23 mouse cellular contexts compared by ENCODE assay signal in genomic region chr1:58268231-58268630, GRCm38 (mm10). TPM values are rescaled to one million over a fixed set of nuclear protein-coding genes. Genes with fewer than 3 reads are reported as not detected.
A peak's percentile ranks its signal among the peaks of the same experiment; 100 is the strongest.
DNase-seq lines count a peak whose midpoint lies in the region; ATAC-seq and TF ChIP-seq lines count a peak whose summit lies in the region.
"Had no signal": no experiment of that assay in that cellular context is flagged by ENCODE, and none has a peak within 500 bp of the region (broad histone marks: within the 10 kb centered on the region; RNA-seq: fewer than 3 reads in every experiment).

No protein-coding gene starts in this region.

- H3K36me3 ChIP-seq in hindbrain, postnatal 0 days (ENCODE audit: insufficient read depth, low read length) = no peaks in the 10 kb centered on the region
- H3K36me3 ChIP-seq in hindbrain, embryonic 11.5 days (ENCODE audit: control insufficient read depth, insufficient read depth, low read length) = no peaks in the 10 kb centered on the region
- H3K36me3 ChIP-seq in CH12.LX (replicated peaks in 1 of 2; ENCODE audit: control insufficient read depth in 1 of 2, insufficient read depth in 1 of 2, low read length in 1 of 2) = no peaks in the 10 kb centered on the region
- H3K36me3 ChIP-seq in stomach, postnatal 0 days (ENCODE audit: control insufficient read depth, insufficient read depth, low read length) = no peaks in the 10 kb centered on the region
- no peaks in the 10 kb centered on the region for H3K36me3 ChIP-seq in midbrain, embryonic 16.5 days (ENCODE audit: control insufficient read depth, insufficient read depth, low read length)
- H3K36me3 ChIP-seq: embryonic facial prominence, embryonic 15.5 days; forebrain, embryonic 10.5 days; G1E; heart, embryonic 12.5 days; hindbrain, embryonic 12.5 days had no signal

- no peak overlapping the region for H3K27ac ChIP-seq in hindbrain, postnatal 0 days
- H3K27ac ChIP-seq in hindbrain, embryonic 11.5 days (ENCODE audit: low read depth, low read length) = no peak overlapping the region
- no peak overlapping the region for H3K27ac ChIP-seq in CH12.LX (ENCODE audit: insufficient read depth, low read depth)
- H3K27ac ChIP-seq in stomach, postnatal 0 days (replicated peaks) = no peak overlapping the region
- no peak overlapping the region for H3K27ac ChIP-seq in midbrain, embryonic 16.5 days (ENCODE audit: low read length)
- H3K27ac ChIP-seq: embryonic facial prominence, embryonic 15.5 days; forebrain, embryonic 10.5 days; hindbrain, embryonic 12.5 days had no signal

- no peak for DNase-seq in hindbrain, postnatal 0 days (ENCODE audit: low spot score)
- no peak for DNase-seq in hindbrain, embryonic 11.5 days (ENCODE audit: low spot score)
- peak; percentile 62 for DNase-seq in CH12.LX (ENCODE audit: extremely low read depth)
- DNase-seq in stomach, postnatal 0 days (ENCODE audit: low spot score) = no peak
- DNase-seq: adrenal gland, adult 8-10 months; adrenal gland, postnatal 36 days; cerebellum, adult 2 months; cerebellum, postnatal 10 days; embryo, embryonic 11 days; gastrocnemius, postnatal 25 days; heart, adult 18-20 months; heart, postnatal 36 days had no signal

- no peaks in the 10 kb centered on the region for H3K27me3 ChIP-seq in hindbrain, postnatal 0 days (ENCODE audit: insufficient read depth, low read length)
- H3K27me3 ChIP-seq in hindbrain, embryonic 11.5 days (ENCODE audit: control insufficient read depth, insufficient read depth, low read length) = no peaks in the 10 kb centered on the region
- no peaks in the 10 kb centered on the region for H3K27me3 ChIP-seq in CH12.LX (replicated peaks)
- H3K27me3 ChIP-seq in stomach, postnatal 0 days (ENCODE audit: control insufficient read depth, insufficient read depth, low read length) = no peaks in the 10 kb centered on the region
- H3K27me3 ChIP-seq in midbrain, embryonic 16.5 days (ENCODE audit: control insufficient read depth, insufficient read depth, low read depth, low read length) = no peaks in the 10 kb centered on the region
- H3K27me3 ChIP-seq: embryonic facial prominence, embryonic 15.5 days; hindbrain, embryonic 12.5 days had no signal

- TF ChIP-seq RAD21 in CH12.LX (IDR thresholded peaks at IDR 0.05; ENCODE audit: low read depth, low read length) = peak; percentile 75

- in situ Hi-C loops in CH12.LX (cut with MboI; ENCODE audit: low pct_ligation_motif_present, low pct_unique_long_range_greater_than_20kb, low sequenced_read_pairs) = no loop called here

- H3K4me1 ChIP-seq in hindbrain, postnatal 0 days (ENCODE audit: insufficient read depth, low read length) = no peaks in the 10 kb centered on the region
- H3K4me1 ChIP-seq in hindbrain, embryonic 11.5 days (replicated peaks; ENCODE audit: control insufficient read depth, insufficient read depth, low read length) = no peaks in the 10 kb centered on the region
- H3K4me1 ChIP-seq in CH12.LX (ENCODE audit: control insufficient read depth in 1 of 2, insufficient read depth in 2 of 2) = peaks cover 0 to 6% of the 10 kb centered on the region in 2 experiments; a peak in 2 of 4 replicates
- no peaks in the 10 kb centered on the region for H3K4me1 ChIP-seq in stomach, postnatal 0 days (replicated peaks; ENCODE audit: control insufficient read depth, insufficient read depth)
- H3K4me1 ChIP-seq in midbrain, embryonic 16.5 days (ENCODE audit: control insufficient read depth, insufficient read depth, low read length) = no peaks in the 10 kb centered on the region
- H3K4me1 ChIP-seq: embryonic facial prominence, embryonic 15.5 days; forebrain, embryonic 10.5 days; heart, embryonic 12.5 days; hindbrain, embryonic 12.5 days had no signal

- H3K9me3 ChIP-seq in hindbrain, postnatal 0 days (ENCODE audit: low read length) = no peaks in the 10 kb centered on the region
- no peaks in the 10 kb centered on the region for H3K9me3 ChIP-seq in hindbrain, embryonic 11.5 days (ENCODE audit: control insufficient read depth, low read length)
- no peaks in the 10 kb centered on the region for H3K9me3 ChIP-seq in CH12.LX (replicated peaks; ENCODE audit: low read length)
- H3K9me3 ChIP-seq in stomach, postnatal 0 days (ENCODE audit: control insufficient read depth, low read length) = no peaks in the 10 kb centered on the region
- H3K9me3 ChIP-seq in midbrain, embryonic 16.5 days (replicated peaks; ENCODE audit: control insufficient read depth, low read length, poor library complexity, severe bottlenecking) = no peaks in the 10 kb centered on the region
- H3K9me3 ChIP-seq: embryonic facial prominence, embryonic 15.5 days; forebrain, embryonic 10.5 days; G1E; heart, embryonic 12.5 days; hindbrain, embryonic 12.5 days had no signal

- no peak overlapping the region for H3K4me2 ChIP-seq in hindbrain, postnatal 0 days (ENCODE audit: low read depth, low read length)
- no peak overlapping the region for H3K4me2 ChIP-seq in hindbrain, embryonic 11.5 days (replicated peaks; ENCODE audit: low read depth, low read length)
- H3K4me2 ChIP-seq in CH12.LX (ENCODE audit: insufficient read depth, low read depth, poor library complexity, severe bottlenecking) = no peak overlapping the region
- H3K4me2 ChIP-seq in stomach, postnatal 0 days (replicated peaks; ENCODE audit: low read depth) = no peak overlapping the region
- H3K4me2 ChIP-seq in midbrain, embryonic 16.5 days (ENCODE audit: low read length) = no peak overlapping the region
- H3K4me2 ChIP-seq: embryonic facial prominence, embryonic 15.5 days; heart, embryonic 12.5 days; hindbrain, embryonic 12.5 days had no signal

- no peaks in the 10 kb centered on the region for H3K79me2 ChIP-seq in CH12.LX (replicated peaks; ENCODE audit: control insufficient read depth, extremely low read depth, insufficient read depth, poor library complexity, severe bottlenecking)

- 88% methylated on average over 2 of the region's 2 CpGs for WGBS in hindbrain, postnatal 0 days
- WGBS in hindbrain, embryonic 11.5 days = 89% methylated on average over 2 of the region's 2 CpGs
- WGBS in stomach, postnatal 0 days = 82% methylated on average over 2 of the region's 2 CpGs
- WGBS in midbrain, embryonic 16.5 days = 86% methylated on average over 2 of the region's 2 CpGs

- no peak for TF ChIP-seq EP300 in CH12.LX (IDR thresholded peaks at IDR 0.05; ENCODE audit: low read length)
- TF ChIP-seq EP300 in stomach, postnatal 0 days (optimal IDR thresholded peaks at IDR 0.05) = no peak

- dilution Hi-C loops in CH12.LX (cut with MboI; ENCODE audit: extremely low pct_ligation_motif_present, extremely low pct_unique_long_range_greater_than_20kb, low sequenced_read_pairs) = no loop called here

- no peak for TF ChIP-seq POLR2A in CH12.LX (IDR thresholded peaks at IDR 0.05; ENCODE audit: low read depth, low read length)

- no peak overlapping the region for H3K9ac ChIP-seq in hindbrain, postnatal 0 days (replicated peaks; ENCODE audit: low read length)
- H3K9ac ChIP-seq in hindbrain, embryonic 11.5 days (ENCODE audit: low read depth, low read length) = no peak overlapping the region
- H3K9ac ChIP-seq in CH12.LX (ENCODE audit: insufficient read depth, low read depth) = no peak overlapping the region
- no peak overlapping the region for H3K9ac ChIP-seq in stomach, postnatal 0 days (ENCODE audit: low read length)
- H3K9ac ChIP-seq in midbrain, embryonic 16.5 days (ENCODE audit: low read depth, low read length) = no peak overlapping the region
- H3K9ac ChIP-seq: embryonic facial prominence, embryonic 15.5 days; heart, embryonic 12.5 days; hindbrain, embryonic 12.5 days had no signal

- no peak overlapping the region for H3K4me3 ChIP-seq in hindbrain, postnatal 0 days (ENCODE audit: low read length)
- no peak overlapping the region for H3K4me3 ChIP-seq in hindbrain, embryonic 11.5 days (ENCODE audit: low read depth, low read length)
- no peak overlapping the region for H3K4me3 ChIP-seq in CH12.LX (replicated peaks in 1 of 3; ENCODE audit: low read depth in 2 of 3, low read length in 2 of 3, poor library complexity in 1 of 3)
- no peak overlapping the region for H3K4me3 ChIP-seq in stomach, postnatal 0 days (ENCODE audit: low read depth, low read length)
- H3K4me3 ChIP-seq in midbrain, embryonic 16.5 days (ENCODE audit: low read depth, low read length) = no peak overlapping the region
- H3K4me3 ChIP-seq: embryonic facial prominence, embryonic 15.5 days; erythroblast, embryonic 14.5 days; forebrain, embryonic 10.5 days; heart, embryonic 12.5 days; hindbrain, embryonic 12.5 days had no signal

- no peak for ATAC-seq in hindbrain, postnatal 0 days
- ATAC-seq in hindbrain, embryonic 11.5 days (ENCODE audit: low FRiP score) = no peak
- ATAC-seq in common myeloid progenitor, adult 5-6 weeks (replicated peaks; ENCODE audit: low read depth, poor library complexity, severe bottlenecking) = peak; percentile 65; the same call in 1 of the 2 replicates
- ATAC-seq in stomach, postnatal 0 days (ENCODE audit: low FRiP score, low TSS enrichment) = no peak
- ATAC-seq in midbrain, embryonic 16.5 days = no peak
- ATAC-seq: forebrain, embryonic 16.5 days; hindbrain, embryonic 16.5 days had no signal

- TF ChIP-seq CTCF in hindbrain, postnatal 0 days (IDR thresholded peaks at IDR 0.05; ENCODE audit: low read depth) = 0 out of 2 replicates have a peak, but pooled peaks have one; percentile 18
- TF ChIP-seq CTCF in CH12.LX (conservative IDR thresholded peaks at IDR 0.05 in 1 of 2, IDR thresholded peaks at IDR 0.05 in 1 of 2; ENCODE audit: low read depth in 2 of 2, low read length in 2 of 2) = peak in 1 of 2 experiments; percentile 75; a peak in 2 of 4 replicates
- peak; percentile 38 for TF ChIP-seq CTCF in stomach, postnatal 0 days (IDR thresholded peaks at IDR 0.05; ENCODE audit: low read depth)

RNA-seq across cellular contexts. Expression of gene Aox2, which starts 9.9 kb away (rescaled TPM):
- not detected in 2 replicates for total RNA-seq in hindbrain, postnatal 0 days (2014; rRNA removed)
- 0.03 TPM in 1 of 2 replicates, not detected in the other for polyA plus RNA-seq in hindbrain, postnatal 0 days (2015; fragmentation: Nextera tagmentation; extraction: Ambion mirVana)
- 0.06 TPM in 1 of 2 replicates, not detected in the other for polyA plus RNA-seq in hindbrain, embryonic 11.5 days (2014; fragmentation: Nextera tagmentation; extraction: Ambion mirVana)
- total RNA-seq in CH12.LX (2012; rRNA removed) (not detected in 2 replicates), CH12.LX (2014; rRNA removed) (not detected in 2 replicates)
- not detected in 2 replicates for polyA plus RNA-seq in CH12.LX (2012; ENCODE audit: insufficient read length, low read depth)
- total RNA-seq in common myeloid progenitor, adult 5-6 weeks (2017) = 0.09 TPM in 1 of 2 replicates, not detected in the other
- 0.01 and 0.04 TPM in 2 replicates for polyA plus RNA-seq in stomach, postnatal 0 days (2015; fragmentation: Nextera tagmentation; extraction: Ambion mirVana)
- polyA plus RNA-seq in midbrain, embryonic 16.5 days (2015; fragmentation: Nextera tagmentation; extraction: Ambion mirVana) = 0.03 and 0.05 TPM in 2 replicates
- total RNA-seq: gastrocnemius, postnatal 25 days; heart, postnatal 36 days had no signal
- polyA plus RNA-seq: embryonic facial prominence, embryonic 11.5 days; erythroblast, embryonic 14.5 days; forebrain, embryonic 16.5 days; heart, embryonic 12.5 days had no signal

RNA-seq across cellular contexts. Expression of gene Aox4, which starts 58.0 kb away (rescaled TPM):
- 0.21 and 0.25 TPM in 2 replicates for total RNA-seq in hindbrain, postnatal 0 days (2014; rRNA removed)
- 0.28 and 0.40 TPM in 2 replicates for polyA plus RNA-seq in hindbrain, postnatal 0 days (2015; fragmentation: Nextera tagmentation; extraction: Ambion mirVana)
- polyA plus RNA-seq in hindbrain, embryonic 11.5 days (2014; fragmentation: Nextera tagmentation; extraction: Ambion mirVana) = 0.10 TPM in 1 of 2 replicates, not detected in the other
- total RNA-seq in CH12.LX (2012; rRNA removed) = 0.08 TPM in 1 of 2 replicates, not detected in the other
- total RNA-seq in CH12.LX (2014; rRNA removed) = 0.05 and 0.07 TPM in 2 replicates
- polyA plus RNA-seq in CH12.LX (2012; ENCODE audit: insufficient read length, low read depth) = 0.20 and 0.27 TPM in 2 replicates
- total RNA-seq in common myeloid progenitor, adult 5-6 weeks (2017) = 0.10 and 0.27 TPM in 2 replicates
- polyA plus RNA-seq in stomach, postnatal 0 days (2015; fragmentation: Nextera tagmentation; extraction: Ambion mirVana) = 24.8 and 26.3 TPM in 2 replicates
- polyA plus RNA-seq in midbrain, embryonic 16.5 days (2015; fragmentation: Nextera tagmentation; extraction: Ambion mirVana) = 0.28 and 0.53 TPM in 2 replicates
- total RNA-seq: adrenal gland, adult 8-10 months; gastrocnemius, postnatal 25 days; heart, adult 18-20 months; heart, postnatal 36 days had no signal
- polyA plus RNA-seq: embryonic facial prominence, embryonic 11.5 days; erythroblast, embryonic 14.5 days; forebrain, embryonic 10.5 days had no signal

Comparison
In these comparisons a context has a peak if more than half of its experiments do, and no peak if none do; other contexts are left out.
1. RNA of gene Aox4, which starts 58.0 kb away (polyA plus RNA-seq): 24.8 to 26.3 TPM in stomach, postnatal 0 days; 0.28 to 0.53 TPM in midbrain, embryonic 16.5 days, 0.28 to 0.40 TPM in hindbrain, postnatal 0 days, 0.20 to 0.27 TPM in CH12.LX and 0.10 TPM in hindbrain, embryonic 11.5 days; every median in the first group is over 10 times any median in the second.